Mouse (Mus musculus) cerebellum, adult 2 months (tissue): ENCODE results near the gene Ankrd2.

Source experiments
- CTCF ChIP-seq: fragments of 200-500 bp; IDR thresholded peaks from 2 replicates; pipeline ENCODE4 v1.5.1; 2011; ENCODE audit warnings: low read depth, mild to moderate bottlenecking, control low read depth, low read length, moderate library complexity, borderline replicate concordance; ENCODE audit not compliant: insufficient read depth
- POLR2A ChIP-seq: fragments of 200-500 bp; IDR thresholded peaks from 2 replicates; pipeline ENCODE4 v1.6.1; 2011; ENCODE audit warnings: low read length, control low read depth, borderline replicate concordance; ENCODE audit not compliant: insufficient read depth

DNA sequence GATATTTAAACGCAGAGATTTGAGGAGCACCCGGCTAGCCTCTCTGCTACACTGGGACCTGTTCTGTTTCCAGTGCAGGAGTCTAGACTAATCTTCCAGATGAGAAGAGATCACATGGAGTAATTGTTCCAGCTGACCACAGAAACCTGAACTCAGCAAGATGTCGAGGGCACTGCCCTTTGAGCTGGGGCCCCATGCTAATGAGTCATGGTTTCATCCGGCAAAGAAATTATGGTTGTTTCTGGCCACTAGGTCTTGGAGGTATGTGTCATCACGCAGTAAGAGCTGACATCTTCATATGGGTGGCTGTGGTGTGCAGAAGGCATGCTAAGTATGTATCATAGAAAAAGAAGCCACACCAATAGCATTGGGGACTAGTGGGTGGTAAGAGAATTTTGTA lies 44.1 kb downstream of the Ankrd2 start:
- TF ChIP-seq CTCF (no peak), POLR2A (no peak)
